Mouse (Mus musculus) olfactory bulb, adult 2 months (tissue): ENCODE measurements around the gene Gnb1l. TPM values are rescaled to one million over a fixed set of nuclear protein-coding genes. Genes with fewer than 3 reads are reported as not detected.

Experiments used
- H3K27ac ChIP-seq: fragments of 200-500 bp; 2 replicates; pipeline ENCODE4 v1.5.1; 2012; ENCODE audit warnings: low read depth, low read length; ENCODE audit not compliant: insufficient read depth
- H3K4me1 ChIP-seq: fragments of 200-500 bp; 2 replicates; pipeline ENCODE4 v1.6.1; 2012; ENCODE audit warnings: low read length; ENCODE audit not compliant: control insufficient read depth, insufficient read depth
- H3K4me3 ChIP-seq: fragments of 200-500 bp; 2 replicates; pipeline ENCODE4 v1.5.1; 2012; ENCODE audit warnings: mild to moderate bottlenecking, low read depth, low read length, moderate library complexity; ENCODE audit not compliant: insufficient read depth
- CTCF ChIP-seq: fragments of 200-500 bp; IDR thresholded peaks from 2 replicates; pipeline ENCODE4 v1.5.1; 2012; ENCODE audit warnings: low read depth, mild to moderate bottlenecking, low read length, moderate library complexity; ENCODE audit not compliant: insufficient read depth
- POLR2A ChIP-seq: fragments of 200-500 bp; IDR thresholded peaks from 2 replicates; pipeline ENCODE4 v1.6.1; 2012; ENCODE audit warnings: mild to moderate bottlenecking, low read depth, low read length, moderate library complexity; ENCODE audit not compliant: insufficient read depth
- WGBS: fragments of 180-500 bp; shearing (Covaris S2); methylation state at CpG from one replicate; pipeline ENCODE4 v1.1.7; 2018; 5-methylcytosine and 5-hydroxymethylcytosine counted together
- polyA plus RNA-seq: library from polyadenylated mRNA; stranded (reverse); fragments of >200 nt; gene quantifications from 2 replicates; pipeline ENCODE4 v1.2.4, GENCODE M21; 2012; ENCODE audit warnings: low replicate concordance; ENCODE audit not compliant: missing spikeins, insufficient read depth, insufficient read length

The Gnb1l gene
- polyA plus RNA-seq, 1 experiment: not detected

- no peak for TF ChIP-seq POLR2A
- no peak for TF ChIP-seq CTCF
- Histone ChIP-seq H3K4me3 (no peak overlapping the region), H3K27ac (no peak overlapping the region), H3K4me1 (peaks cover 24% of the 10 kb centered on the region)
- 19% methylated on average over 21 of the region's 21 CpGs for WGBS
These were observed 82.6 kb downstream of the Gnb1l start for GRCm38 (mm10) chr16:18581050-18581622.

GRCm38 (mm10) chr16:18581623-18582205 is 83.2 kb downstream of the Gnb1l start:
- Histone ChIP-seq H3K4me1 (peaks cover 30% of the 10 kb centered on the region), H3K27ac (no peak overlapping the region), H3K4me3 (peak overlapping the region; percentile 40)
- TF ChIP-seq CTCF (no peak), POLR2A (no peak)
- 1% methylated on average over 66 of the region's 66 CpGs for WGBS

- Histone ChIP-seq H3K4me3 (peak overlapping the region; percentile 40), H3K4me1 (peaks cover 28% of the 10 kb centered on the region), H3K27ac (no peak overlapping the region)
- WGBS: 7% methylated on average over 67 of the region's 67 CpGs
- no peak for TF ChIP-seq CTCF
- no peak for TF ChIP-seq POLR2A
These were observed 84.1 kb downstream of the Gnb1l start for GRCm38 (mm10) chr16:18582426-18583148.

- TF ChIP-seq POLR2A (no peak), CTCF (no peak)
- Histone ChIP-seq H3K4me3 (no peak overlapping the region), H3K27ac (no peak overlapping the region), H3K4me1 (peaks cover 28% of the 10 kb centered on the region)
- WGBS: 68% methylated on average over 10 of the region's 10 CpGs
These were observed 84.7 kb downstream of the Gnb1l start for GRCm38 (mm10) chr16:18583169-18583568.

- no peak overlapping the region for H3K27ac ChIP-seq
- TF ChIP-seq POLR2A: no peak
- no peak for TF ChIP-seq CTCF
- WGBS: 62% methylated on average over 10 of the region's 10 CpGs
- H3K4me1 ChIP-seq: peaks cover 28% of the 10 kb centered on the region
- no peak overlapping the region for H3K4me3 ChIP-seq
These were observed 85.3 kb downstream of the Gnb1l start for GRCm38 (mm10) chr16:18583673-18584357.

GRCm38 (mm10) chr16:18584901-18585510 is 86.5 kb downstream of the Gnb1l start:
- Histone ChIP-seq H3K27ac (no peak overlapping the region), H3K4me3 (no peak overlapping the region), H3K4me1 (peaks cover 31% of the 10 kb centered on the region)
- no peak for TF ChIP-seq CTCF
- no peak for TF ChIP-seq POLR2A
- 80% methylated on average over 10 of the region's 10 CpGs for WGBS

- TF ChIP-seq POLR2A (no peak), CTCF (no peak)
- Histone ChIP-seq H3K4me3 (no peak overlapping the region), H3K27ac (no peak overlapping the region), H3K4me1 (peaks cover 36% of the 10 kb centered on the region)
- WGBS: 74% methylated on average over 10 of the region's 10 CpGs
These were observed 87.2 kb downstream of the Gnb1l start for GRCm38 (mm10) chr16:18585676-18586075.

- 11% methylated on average over 83 of the region's 83 CpGs for WGBS
- peaks cover 37% of the 10 kb centered on the region for H3K4me1 ChIP-seq
- TF ChIP-seq CTCF: no peak
These were observed 87.8 kb downstream of the Gnb1l start for GRCm38 (mm10) chr16:18586076-18586905.

More at GRCm38 (mm10) chr16:18586076-18586905, 87.8 kb downstream of the Gnb1l start:
- H3K4me3 ChIP-seq: peak overlapping the region; percentile 31
- no peak overlapping the region for H3K27ac ChIP-seq
